Mouse (Mus musculus): ENCODE measurements around the gene Kdm2b.

- TF ChIP-seq CTCF (IDR thresholded peaks at IDR 0.05; ENCODE audit: borderline replicate concordance, insufficient read depth, low read length), result no peak
- TF ChIP-seq POLR2A (IDR thresholded peaks at IDR 0.05; ENCODE audit: low read depth, low read length), result no peak
Measured at GRCm38 (mm10) chr5:122883237-122883636, 106.4 kb downstream of the Kdm2b start.
